Mouse (Mus musculus): ENCODE results near the gene Pi4kb. TPM values are rescaled to one million over a fixed set of nuclear protein-coding genes. Genes with fewer than 3 reads are reported as not detected.
"Not testable (repeated sequence)": the region's sequence is repeated elsewhere in the genome, so short reads cannot be mapped to it uniquely, and the experiment has no call there.

The Pi4kb gene
- polyA plus RNA-seq (2012; rRNA removed): 64.9 and 85.1 TPM in 2 replicates

GRCm38 (mm10) chr3:94974528-94975422, at the start of gene Pi4kb:
TSS of gene Pi4kb (plus strand) at chr3:94974731.
- peak; percentile 76 for DNase-seq (ENCODE audit: low spot score)

GRCm38 (mm10) chr3:94926301-94926736, 48.2 kb upstream of the Pi4kb start:
- DNase-seq (ENCODE audit: low spot score): not testable (repeated sequence)

- not testable (repeated sequence) for DNase-seq (ENCODE audit: low spot score)
These were observed 45.6 kb upstream of the Pi4kb start for GRCm38 (mm10) chr3:94928979-94929378.

GRCm38 (mm10) chr3:94930386-94931266, 43.9 kb upstream of the Pi4kb start:
- DNase-seq (ENCODE audit: low spot score): not testable (repeated sequence)

DNA sequence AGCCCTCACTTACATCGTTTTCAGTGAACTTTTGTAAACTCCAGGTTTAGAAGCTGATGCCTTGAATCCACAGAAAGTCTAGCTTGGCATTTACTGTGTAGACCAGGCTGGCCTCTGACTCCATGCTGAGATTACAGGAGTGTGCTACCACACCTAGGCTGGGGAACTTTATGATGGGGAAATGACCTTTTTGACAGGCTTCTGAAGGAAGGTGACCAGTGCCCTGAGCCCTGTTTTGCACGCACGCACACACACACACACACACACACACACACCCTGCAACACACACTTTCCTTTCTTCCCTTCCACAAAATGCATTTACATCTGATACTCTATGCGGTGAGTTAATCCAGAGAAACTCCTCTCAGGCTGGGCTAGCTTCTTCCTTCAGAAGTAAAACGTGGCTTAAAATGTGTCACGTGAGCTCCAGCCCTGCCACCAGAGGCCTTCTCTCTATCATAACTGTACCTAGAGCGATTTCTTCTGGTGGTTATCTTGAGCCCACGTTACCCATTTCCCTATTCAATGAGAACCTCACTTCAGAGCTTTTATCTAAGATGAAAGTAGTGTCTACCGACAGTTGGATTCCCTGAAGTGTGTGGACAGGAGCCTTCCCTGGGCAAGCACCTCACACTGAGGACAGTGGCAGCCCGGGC, 43.0 kb upstream of the Pi4kb start:
- DNase-seq (ENCODE audit: low spot score): not testable (repeated sequence)

- DNase-seq (ENCODE audit: low spot score): not testable (repeated sequence)
These were observed 42.3 kb upstream of the Pi4kb start for GRCm38 (mm10) chr3:94932279-94932678.

DNA sequence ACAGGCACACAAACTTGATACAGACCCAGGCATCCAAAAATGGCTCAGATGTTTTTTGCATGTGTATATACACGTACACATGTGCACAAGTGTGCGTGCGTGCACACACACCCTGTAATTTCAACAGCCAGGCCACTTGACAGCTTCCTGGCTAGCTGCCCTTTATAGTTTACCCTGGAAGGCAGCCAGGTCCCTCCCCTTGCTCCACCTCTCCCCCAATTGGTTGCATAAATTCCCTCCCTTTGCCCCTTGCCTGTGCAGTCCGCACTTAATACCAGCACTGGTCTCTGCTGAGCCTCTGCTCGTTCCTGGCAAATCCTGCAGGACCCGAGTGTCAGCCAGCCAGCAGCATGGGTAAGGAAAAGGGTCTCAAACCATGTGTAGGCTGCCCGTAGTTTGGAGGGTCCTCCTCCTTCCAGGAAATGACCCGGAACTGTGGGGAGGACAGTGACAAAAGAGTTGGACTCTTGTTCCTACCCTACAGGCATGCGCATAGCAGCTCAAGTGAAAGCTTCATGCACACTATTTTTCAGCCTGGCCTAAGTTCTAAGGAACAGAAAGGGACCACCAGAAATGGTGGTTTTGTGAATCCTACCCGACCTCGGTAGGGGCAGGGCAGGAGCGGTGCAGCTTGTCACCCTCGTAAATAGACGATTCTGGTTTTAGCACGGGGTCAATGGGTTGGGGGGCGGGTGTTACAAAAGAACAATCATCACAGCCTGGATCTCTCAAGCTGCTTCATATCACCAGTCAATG, 41.5 kb upstream of the Pi4kb start, which contains the start of gene Selenbp1:
Gene Selenbp1, plus strand, starts transcription at position 248 of the 756 bp plus-strand sequence.
- peak; percentile 81 for DNase-seq (ENCODE audit: low spot score)

DNA sequence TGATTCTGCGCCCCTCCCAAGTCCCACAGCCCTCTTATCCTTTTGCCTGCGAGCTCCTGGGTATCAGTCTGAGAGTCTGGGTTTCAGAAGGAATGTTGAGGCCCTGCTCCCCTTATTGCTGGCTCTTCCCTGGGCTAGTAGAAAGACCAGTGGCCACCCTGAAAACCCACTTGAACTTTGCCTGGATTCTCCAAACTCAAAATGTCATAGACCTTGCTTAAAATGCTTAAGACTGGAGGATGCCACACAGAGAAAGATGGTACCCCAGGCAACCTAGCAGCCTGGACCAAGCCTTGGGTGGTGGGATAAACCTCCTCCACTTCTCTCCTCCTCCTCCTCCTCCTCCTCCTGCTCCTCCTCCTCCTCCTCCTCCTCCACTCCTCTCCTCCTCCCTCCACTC, 40.9 kb upstream of the Pi4kb start:
- DNase-seq (ENCODE audit: low spot score): not testable (repeated sequence)

- not testable (repeated sequence) for DNase-seq (ENCODE audit: low spot score)
These were observed 40.0 kb upstream of the Pi4kb start for GRCm38 (mm10) chr3:94934564-94934963.

DNA sequence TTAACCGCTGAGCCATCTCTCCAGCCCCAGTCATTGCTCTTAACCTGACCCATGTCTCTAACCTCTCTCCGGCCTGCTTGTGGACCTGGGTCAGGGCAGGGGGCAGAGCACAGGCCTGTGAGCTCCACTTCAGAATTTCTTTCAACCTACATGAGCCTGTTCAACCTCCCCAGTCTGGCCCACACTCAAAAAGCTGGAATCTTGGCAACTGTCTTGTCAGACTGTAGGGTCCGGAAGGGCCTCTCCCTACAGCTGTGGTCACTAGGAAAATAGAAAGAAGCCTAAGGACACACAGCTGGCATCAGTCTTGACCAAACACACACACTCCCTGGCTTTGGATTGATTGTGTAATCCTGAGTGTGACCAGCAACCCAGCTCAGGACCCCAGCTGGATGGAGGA, 39.2 kb upstream of the Pi4kb start:
- DNase-seq (ENCODE audit: low spot score): not testable (repeated sequence)

DNA sequence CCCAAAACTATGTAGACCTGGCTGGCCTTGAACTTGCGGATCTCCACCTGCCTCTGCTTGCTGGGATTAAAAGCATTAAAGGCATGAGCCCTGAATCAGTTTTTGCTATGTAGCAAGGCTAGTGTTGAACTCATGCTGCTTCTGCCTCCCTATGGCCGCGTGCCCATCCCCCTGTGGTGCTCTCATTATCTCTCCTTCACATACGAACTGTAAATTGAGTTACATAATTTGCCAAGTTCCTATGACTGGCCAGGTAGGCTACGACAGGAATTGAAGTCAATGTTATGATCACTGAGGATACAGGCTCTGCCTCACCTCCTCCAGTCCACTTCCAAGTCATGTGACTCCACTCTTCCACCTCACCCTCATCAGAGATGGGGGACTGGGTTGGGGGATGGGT, 38.4 kb upstream of the Pi4kb start:
- not testable (repeated sequence) for DNase-seq (ENCODE audit: low spot score)

DNA sequence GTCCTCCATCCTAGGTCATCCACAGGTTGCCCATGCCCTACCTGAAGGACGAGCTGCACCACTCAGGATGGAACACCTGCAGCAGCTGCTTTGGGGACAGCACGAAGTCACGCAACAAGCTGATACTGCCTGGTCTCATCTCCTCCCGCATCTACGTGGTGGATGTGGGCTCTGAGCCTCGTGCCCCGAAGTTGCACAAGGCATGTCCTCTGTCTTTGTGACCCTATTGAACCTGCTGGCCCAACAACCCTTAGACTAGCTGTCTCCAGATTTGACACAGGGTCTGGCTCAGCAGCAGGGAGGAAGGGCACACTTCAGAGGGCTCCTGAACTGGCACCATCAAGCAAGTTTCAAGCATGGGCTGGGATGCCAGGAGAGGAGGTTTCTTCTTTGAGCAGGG, 37.3 kb upstream of the Pi4kb start:
- not testable (repeated sequence) for DNase-seq (ENCODE audit: low spot score)

GRCm38 (mm10) chr3:94940033-94940432, 34.5 kb upstream of the Pi4kb start:
- not testable (repeated sequence) for DNase-seq (ENCODE audit: low spot score)

DNA sequence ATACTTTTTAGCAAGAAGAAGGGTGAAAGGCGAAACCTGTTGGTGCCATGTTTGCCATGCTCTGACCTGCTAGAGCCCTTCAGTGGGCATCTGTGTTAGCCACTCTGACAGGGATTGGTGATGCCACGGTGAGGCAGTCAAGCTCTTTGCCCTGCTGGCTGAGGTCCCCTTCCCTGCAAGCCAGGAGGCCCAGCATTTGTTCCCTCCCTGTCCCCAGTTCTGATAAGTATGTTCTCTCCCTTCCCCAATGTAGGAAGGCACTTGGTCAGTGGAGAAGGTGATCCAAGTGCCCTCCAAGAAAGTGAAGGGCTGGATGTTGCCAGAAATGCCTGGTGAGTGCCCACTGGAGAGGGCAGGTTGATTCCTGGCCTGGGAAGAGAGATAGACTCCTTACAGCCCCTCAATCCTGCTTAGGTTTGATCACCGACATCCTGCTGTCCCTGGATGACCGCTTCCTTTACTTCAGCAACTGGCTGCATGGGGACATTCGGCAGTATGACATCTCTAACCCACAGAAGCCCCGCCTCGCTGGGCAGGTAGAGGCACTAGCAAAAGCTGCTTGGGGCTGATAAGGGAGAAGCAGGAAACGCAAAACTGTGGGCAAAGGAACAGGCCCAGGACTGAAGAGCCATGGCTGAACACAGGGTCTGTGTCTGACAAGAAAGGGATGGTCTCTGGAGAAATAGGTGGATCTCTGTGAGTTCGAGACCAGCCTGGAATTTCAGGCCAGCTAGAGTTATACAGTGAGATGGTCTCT, 32.1 kb upstream of the Pi4kb start:
- not testable (repeated sequence) for DNase-seq (ENCODE audit: low spot score)

DNA sequence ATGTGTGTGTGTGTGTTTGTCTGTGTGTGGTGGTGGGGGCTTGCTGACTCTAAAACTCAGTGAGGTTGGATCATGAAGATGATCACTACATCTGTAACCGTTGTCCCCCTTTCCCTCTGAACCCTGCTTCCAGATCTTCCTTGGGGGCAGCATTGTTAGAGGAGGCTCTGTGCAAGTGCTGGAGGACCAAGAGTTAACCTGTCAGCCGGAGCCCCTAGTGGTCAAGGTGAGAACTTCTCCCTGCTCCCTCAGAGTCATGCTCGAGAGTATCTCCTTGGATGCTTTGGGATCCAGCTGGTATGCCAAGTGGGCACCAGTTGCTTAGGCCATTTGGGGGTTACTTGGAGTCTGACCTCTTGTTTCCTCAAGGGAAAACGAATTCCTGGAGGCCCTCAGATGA, 30.8 kb upstream of the Pi4kb start:
- not testable (repeated sequence) for DNase-seq (ENCODE audit: low spot score)

GRCm38 (mm10) chr3:94948066-94948614, 26.4 kb upstream of the Pi4kb start:
- DNase-seq (ENCODE audit: low spot score): no peak

GRCm38 (mm10) chr3:94949645-94950044, 24.9 kb upstream of the Pi4kb start:
- no peak for DNase-seq (ENCODE audit: low spot score)

GRCm38 (mm10) chr3:94952806-94953205, 21.7 kb upstream of the Pi4kb start:
- DNase-seq (ENCODE audit: low spot score): no peak

- no peak for DNase-seq (ENCODE audit: low spot score)
These were observed 21.2 kb upstream of the Pi4kb start for GRCm38 (mm10) chr3:94953384-94953763.

Data from urinary bladder, adult 2 months (tissue).